Mouse (Mus musculus) liver, adult 2 months (tissue): Measurements from ENCODE around the gene Cnot6l. TPM values are rescaled to one million over a fixed set of nuclear protein-coding genes. Genes with fewer than 3 reads are reported as not detected.

Experiments used
- DNase-seq: peaks from one replicate; pipeline ENCODE4 v3.0.0-alpha.2; 2011; ENCODE audit warnings: low read depth, low spot score; ENCODE audit errors: extremely low read depth
- H3K27ac ChIP-seq: fragments of 200-500 bp; replicated peaks from 2 replicates; pipeline ENCODE4 v1.5.1; 2012; ENCODE audit warnings: low read depth, mild to moderate bottlenecking, control low read depth, inconsistent platforms, low read length; ENCODE audit not compliant: insufficient read depth
- H3K27me3 ChIP-seq: fragments of 200-500 bp; 2 replicates; pipeline ENCODE4 v1.6.1; 2012; ENCODE audit warnings: mild to moderate bottlenecking, moderate library complexity, low read length, inconsistent platforms; ENCODE audit not compliant: control insufficient read depth, insufficient read depth
- H3K36me3 ChIP-seq: fragments of 200-500 bp; 2 replicates; pipeline ENCODE4 v1.6.1; 2012; ENCODE audit warnings: low read length, inconsistent platforms; ENCODE audit not compliant: control insufficient read depth, insufficient read depth
- H3K4me1 ChIP-seq: fragments of 200-500 bp; 2 replicates; pipeline ENCODE4 v1.6.1; 2011; ENCODE audit warnings: low read length; ENCODE audit not compliant: control insufficient read depth, insufficient read depth
- H3K4me3 ChIP-seq: fragments of 200-500 bp; 2 replicates; pipeline ENCODE4 v1.5.1; 2011; ENCODE audit warnings: low read depth, mild to moderate bottlenecking, control low read depth, low read length, moderate library complexity; ENCODE audit not compliant: insufficient read depth
- H3K79me2 ChIP-seq: fragments of 200-500 bp; 2 replicates; pipeline ENCODE4 v1.6.1; 2012; ENCODE audit warnings: inconsistent platforms, mild to moderate bottlenecking, low read length, moderate library complexity; ENCODE audit not compliant: control insufficient read depth, insufficient read depth
- H3K9ac ChIP-seq: fragments of 200-500 bp; 2 replicates; pipeline ENCODE4 v1.6.1; 2012; ENCODE audit warnings: low read depth, mild to moderate bottlenecking, control low read depth, inconsistent platforms, low read length
- CTCF ChIP-seq: fragments of 200-500 bp; IDR thresholded peaks from 2 replicates; pipeline ENCODE4 v1.5.1; 2011; ENCODE audit warnings: low read depth, low read length, control low read depth
- POLR2A ChIP-seq: fragments of 200-500 bp; IDR thresholded peaks from 2 replicates; pipeline ENCODE4 v1.6.1; 2011; ENCODE audit warnings: low read length, control low read depth; ENCODE audit not compliant: insufficient read depth; ENCODE audit errors: extremely low read depth
- WGBS: fragments of 180-500 bp; shearing (Covaris S2); methylation state at CpG from one replicate; pipeline ENCODE4 v1.1.7; 2018; 5-methylcytosine and 5-hydroxymethylcytosine counted together
- polyA plus RNA-seq: library from polyadenylated mRNA; depleted of rRNA; stranded (reverse); fragments of >200 nt; gene quantifications from 2 replicates; pipeline ENCODE4 v1.2.3, GENCODE M21; 2012
- total RNA-seq: library from RNA; depleted of rRNA; stranded (reverse); fragments of >200 nt; gene quantifications from 2 replicates; pipeline ENCODE4 v1.2.3, GENCODE M21; 2014

The Cnot6l gene
- total and polyA plus RNA-seq, 2 experiments, result 3.5 to 24.7 TPM

- H3K4me1 ChIP-seq, result peaks cover 5% of the 10 kb centered on the region; the same call in 1 of the 2 replicates
- H3K79me2 ChIP-seq, result peaks cover 13% of the 10 kb centered on the region; the same call in 1 of the 2 replicates
- H3K36me3 ChIP-seq, result no peaks in the 10 kb centered on the region
- WGBS, result 1% methylated on average over 48 of the region's 50 CpGs
- no peak for TF ChIP-seq POLR2A
- no peak for TF ChIP-seq CTCF
- DNase-seq, result peak; percentile 66
- H3K4me3 ChIP-seq, result peak overlapping the region; percentile 84
- peak overlapping the region; percentile 62 for H3K27ac ChIP-seq
- no peaks in the 10 kb centered on the region for H3K27me3 ChIP-seq
- H3K9ac ChIP-seq, result peak overlapping the region; percentile 83
These were observed 3.3 kb downstream of the Cnot6l start for GRCm38 (mm10) chr5:96160467-96161262.

- Histone ChIP-seq H3K36me3 (no peaks in the 10 kb centered on the region), H3K79me2 (peaks cover 6% of the 10 kb centered on the region; the same call in 1 of the 2 replicates), H3K4me1 (no peaks in the 10 kb centered on the region; the same call in 1 of the 2 replicates), H3K27me3 (no peaks in the 10 kb centered on the region), H3K9ac (no peak overlapping the region), H3K27ac (no peak overlapping the region), H3K4me3 (no peak overlapping the region)
- DNase-seq, result no peak
- TF ChIP-seq POLR2A (no peak), CTCF (no peak)
- 48% methylated on average over 2 of the region's 2 CpGs for WGBS
These were observed 21.6 kb downstream of the Cnot6l start for GRCm38 (mm10) chr5:96142351-96142750.

GRCm38 (mm10) chr5:96130683-96131082, 33.3 kb downstream of the Cnot6l start:
- Histone ChIP-seq H3K4me1 (peaks cover 8% of the 10 kb centered on the region; the same call in 1 of the 2 replicates), H3K27ac (no peak overlapping the region), H3K4me3 (no peak overlapping the region), H3K36me3 (peaks cover 4% of the 10 kb centered on the region; the same call in 1 of the 2 replicates), H3K79me2 (peaks cover 7% of the 10 kb centered on the region; the same call in 1 of the 2 replicates), H3K27me3 (no peaks in the 10 kb centered on the region), H3K9ac (no peak overlapping the region)
- no peak for TF ChIP-seq CTCF
- no peak for TF ChIP-seq POLR2A
- no peak for DNase-seq
- over 99% methylated on average over 2 of the region's 2 CpGs for WGBS

GRCm38 (mm10) chr5:96126856-96127255, 37.1 kb downstream of the Cnot6l start:
- peak; percentile 73 for DNase-seq
- Histone ChIP-seq H3K9ac (no peak overlapping the region), H3K36me3 (peaks cover 4% of the 10 kb centered on the region; the same call in 1 of the 2 replicates), H3K4me3 (no peak overlapping the region), H3K27me3 (no peaks in the 10 kb centered on the region), H3K27ac (no peak overlapping the region), H3K4me1 (no peaks in the 10 kb centered on the region; the same call in 1 of the 2 replicates), H3K79me2 (no peaks in the 10 kb centered on the region)
- 25% methylated on average over 1 of the region's 1 CpGs for WGBS
- TF ChIP-seq CTCF (no peak), POLR2A (no peak)

GRCm38 (mm10) chr5:96114943-96115342, 49.0 kb downstream of the Cnot6l start:
- no peaks in the 10 kb centered on the region for H3K27me3 ChIP-seq
- no peak overlapping the region for H3K27ac ChIP-seq
- peaks cover 4% of the 10 kb centered on the region; the same call in 1 of the 2 replicates for H3K36me3 ChIP-seq
- DNase-seq, result no peak
- H3K79me2 ChIP-seq, result no peaks in the 10 kb centered on the region
- H3K9ac ChIP-seq, result no peak overlapping the region
- no peak overlapping the region for H3K4me3 ChIP-seq
- TF ChIP-seq CTCF (no peak), POLR2A (no peak)
- 90% methylated on average over 3 of the region's 3 CpGs for WGBS
- H3K4me1 ChIP-seq, result no peaks in the 10 kb centered on the region

GRCm38 (mm10) chr5:96104644-96105043, 59.3 kb downstream of the Cnot6l start:
- Histone ChIP-seq H3K79me2 (no peaks in the 10 kb centered on the region; the same call in 1 of the 2 replicates), H3K9ac (no peak overlapping the region), H3K27ac (no peak overlapping the region), H3K27me3 (no peaks in the 10 kb centered on the region), H3K36me3 (peaks cover 3% of the 10 kb centered on the region), H3K4me1 (no peaks in the 10 kb centered on the region; the same call in 1 of the 2 replicates), H3K4me3 (no peak overlapping the region)
- DNase-seq, result peak; percentile 73
- TF ChIP-seq POLR2A (no peak), CTCF (no peak)
- WGBS, result 33% methylated on average over 1 of the region's 1 CpGs
